Mouse (Mus musculus): ENCODE results near the gene Ogfrl1. TPM values are rescaled to one million over a fixed set of nuclear protein-coding genes. Genes with fewer than 3 reads are reported as not detected.
A peak's percentile ranks its signal among the peaks of the same experiment; 100 is the strongest.
"Not testable (repeated sequence)": the region's sequence is repeated elsewhere in the genome, so short reads cannot be mapped to it uniquely, and the experiment has no call there.

Gene Ogfrl1
- total RNA-seq (2021) (1 to 10 TPM; 7.8 to 9.5 TPM), polyA plus RNA-seq (2012; rRNA removed) (5.1 and 5.8 TPM in 2 replicates)
- long read RNA-seq, full-length matches to known transcripts = 9 of 14 reads
- long read RNA-seq, partial matches to known transcripts = 0 of 14 reads
- long read RNA-seq, other reads (novel, unspliced or antisense) = 5 of 14 reads

DNA sequence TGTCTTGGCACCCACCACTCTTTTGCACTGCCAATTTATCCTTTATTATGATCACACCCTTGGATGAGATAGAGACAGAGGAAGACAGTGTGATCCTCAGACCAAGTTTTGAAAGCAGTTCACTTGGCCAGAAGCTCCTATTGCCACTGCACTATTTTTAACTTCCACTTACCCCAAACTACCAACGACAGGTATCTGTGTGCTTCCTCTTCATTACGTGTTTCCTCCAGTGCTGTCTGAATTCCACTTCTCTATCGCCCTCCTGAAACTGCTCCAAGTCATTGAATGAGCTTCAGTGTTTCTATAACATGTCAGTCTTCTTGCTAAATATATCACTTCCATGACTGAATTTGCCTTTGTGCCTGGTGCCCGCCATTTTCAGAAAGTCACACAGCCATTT lies at the start of gene Ogfrl1:
Gene Ogfrl1, minus strand, starts transcription at position 150 of the 400 bp plus-strand sequence.
- no peak for DNase-seq

- no peak for DNase-seq
Measured at GRCm38 (mm10) chr1:23445736-23446424, 48.3 kb upstream of the Ogfrl1 start.

GRCm38 (mm10) chr1:23433612-23434011 lies 36.0 kb upstream of the Ogfrl1 start:
- DNase-seq = no peak

DNA sequence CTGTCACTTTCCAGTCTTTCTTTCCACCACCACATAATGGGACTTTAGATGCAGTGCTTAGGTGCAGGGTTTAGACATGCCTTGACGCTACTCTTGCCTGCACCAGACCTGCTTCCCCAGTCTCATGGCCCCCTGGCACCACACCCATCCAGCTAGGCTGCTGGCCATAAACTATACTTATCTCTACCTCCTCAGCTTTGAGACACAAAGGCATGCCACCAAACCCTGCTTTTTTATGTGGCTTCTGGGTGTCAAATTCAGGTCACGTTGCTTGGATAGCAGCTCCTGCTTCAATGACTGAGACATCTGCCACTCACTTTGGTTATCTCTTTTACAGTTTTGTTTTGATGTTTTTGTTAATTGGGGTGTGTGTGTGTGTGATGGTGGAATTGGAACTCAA lies 28.9 kb upstream of the Ogfrl1 start:
- no peak for DNase-seq

DNA sequence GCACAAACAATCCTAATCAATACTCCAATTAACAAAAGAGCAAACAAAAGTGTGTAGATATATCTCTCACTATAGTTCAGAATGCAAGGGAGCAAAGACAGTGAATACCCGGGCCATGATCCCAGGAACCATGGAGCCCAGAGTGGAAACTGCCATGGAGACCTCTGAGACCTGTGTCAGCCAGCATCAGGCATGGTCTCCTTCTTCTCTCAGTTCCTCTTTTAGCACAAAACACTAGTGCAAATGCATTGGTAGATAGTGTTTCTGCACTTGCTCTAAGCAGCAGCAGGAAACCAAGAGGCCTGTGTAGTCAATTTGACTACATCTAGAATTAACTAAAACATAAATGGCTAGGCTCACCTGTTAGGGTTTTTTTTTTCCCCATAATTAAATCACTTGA lies 21.4 kb upstream of the Ogfrl1 start:
- no peak for DNase-seq

GRCm38 (mm10) chr1:23418059-23418458 lies 20.5 kb upstream of the Ogfrl1 start:
- no peak for DNase-seq

GRCm38 (mm10) chr1:23417562-23417961 lies 20.0 kb upstream of the Ogfrl1 start:
- DNase-seq = no peak

DNA sequence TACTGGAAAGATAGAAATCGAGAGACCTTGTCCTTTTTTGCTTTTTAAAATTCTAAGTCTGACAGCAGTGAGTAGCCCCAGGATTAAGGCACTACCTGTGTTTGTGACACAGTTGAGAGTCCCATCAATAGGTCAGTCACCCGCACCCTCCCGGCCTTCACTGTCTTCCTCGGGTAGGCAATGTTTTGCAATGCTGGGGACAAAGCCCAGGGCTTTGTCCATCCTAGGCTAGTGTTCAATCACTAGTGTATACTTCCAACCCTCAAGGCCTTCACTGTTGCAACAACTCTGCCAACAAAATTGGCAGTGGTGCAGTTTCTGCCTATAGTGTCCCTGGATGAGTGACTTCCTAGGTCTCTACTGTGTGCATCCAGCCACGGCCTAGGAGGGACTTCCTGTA lies 14.0 kb upstream of the Ogfrl1 start:
- DNase-seq = no peak

DNA sequence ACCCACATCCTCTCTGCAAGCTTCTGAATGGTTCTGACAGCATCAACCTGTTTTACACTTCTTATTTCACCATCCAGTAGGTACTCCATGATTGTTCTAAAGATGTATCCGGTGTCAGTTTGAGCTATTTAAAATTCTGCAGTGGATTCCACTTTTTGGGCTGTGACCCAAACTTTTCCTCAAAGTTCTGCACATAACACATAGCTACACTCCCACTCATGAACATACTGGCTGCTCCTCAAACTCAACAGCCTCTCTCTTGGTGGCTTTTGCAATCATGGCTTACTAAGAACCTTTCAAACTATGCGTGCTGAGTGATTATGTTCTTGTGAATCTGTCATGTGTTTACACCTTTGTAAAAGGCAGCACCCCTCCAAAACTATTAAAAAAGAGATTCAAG lies 12.4 kb upstream of the Ogfrl1 start:
- DNase-seq = no peak

GRCm38 (mm10) chr1:23402401-23402800 lies 4.8 kb upstream of the Ogfrl1 start:
- DNase-seq = no peak

DNA sequence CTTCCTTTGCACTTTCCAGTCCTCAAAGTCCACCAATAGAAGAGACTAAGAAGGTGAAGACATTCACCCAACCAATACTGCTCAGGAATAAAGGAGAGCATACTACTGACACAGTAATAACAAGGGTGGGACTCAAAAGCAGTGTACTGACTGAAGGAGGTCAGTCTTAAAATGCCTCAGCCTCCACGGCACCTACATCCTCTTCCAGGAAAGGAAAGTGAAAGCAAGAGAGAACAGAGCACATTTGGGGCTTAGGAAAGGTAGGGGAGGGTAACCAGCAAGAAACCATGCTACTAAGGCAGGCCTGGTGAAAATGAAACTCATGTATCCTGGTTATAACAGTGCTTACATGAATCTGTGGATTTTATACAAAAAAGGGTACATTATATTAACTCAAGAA lies 2.0 kb upstream of the Ogfrl1 start:
- DNase-seq = no peak

DNA sequence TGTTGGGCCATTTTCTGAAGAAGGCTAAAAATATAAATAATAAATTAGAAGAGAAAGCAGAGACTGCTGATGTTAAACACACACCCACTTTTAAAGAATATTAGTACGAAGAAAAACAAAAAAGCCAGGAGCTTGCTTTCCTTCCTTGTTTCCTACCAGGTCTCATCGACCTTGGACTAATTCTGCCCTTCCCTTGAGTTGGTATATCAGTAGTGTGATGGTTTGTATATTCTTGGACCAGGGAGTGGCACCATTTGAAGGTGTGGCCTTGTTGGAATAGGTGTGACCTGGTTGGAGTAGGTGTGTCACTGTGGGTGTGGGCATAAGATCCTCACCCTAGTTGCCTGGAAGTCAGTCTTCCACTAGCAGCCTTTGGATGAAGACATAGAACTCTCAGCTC lies 3.2 kb downstream of the Ogfrl1 start:
- DNase-seq = not testable (repeated sequence)

GRCm38 (mm10) chr1:23391744-23392143 lies 5.8 kb downstream of the Ogfrl1 start:
- DNase-seq = no peak

DNA sequence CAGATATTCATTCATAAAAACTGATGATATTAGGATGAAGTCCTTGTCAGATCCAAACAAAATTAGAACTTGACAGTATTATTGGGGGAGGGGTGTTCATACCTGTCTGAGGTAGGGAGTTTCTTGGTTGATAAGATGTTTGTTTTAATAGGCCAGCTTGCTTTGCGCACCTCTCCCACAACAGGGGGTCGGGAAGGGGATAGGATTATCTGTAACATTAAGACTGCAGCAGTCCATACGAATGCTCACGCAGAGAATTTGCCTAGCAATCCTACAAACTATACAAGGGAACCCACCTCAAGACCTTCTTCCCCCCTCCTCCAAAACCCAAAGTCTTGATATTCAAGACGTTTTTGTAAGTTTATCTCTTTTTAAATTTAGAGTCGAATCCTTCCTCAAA lies 13.2 kb downstream of the Ogfrl1 start:
- DNase-seq = no peak

- peak; percentile 100 for DNase-seq
Measured at GRCm38 (mm10) chr1:23382806-23383653, 14.5 kb downstream of the Ogfrl1 start.

DNA sequence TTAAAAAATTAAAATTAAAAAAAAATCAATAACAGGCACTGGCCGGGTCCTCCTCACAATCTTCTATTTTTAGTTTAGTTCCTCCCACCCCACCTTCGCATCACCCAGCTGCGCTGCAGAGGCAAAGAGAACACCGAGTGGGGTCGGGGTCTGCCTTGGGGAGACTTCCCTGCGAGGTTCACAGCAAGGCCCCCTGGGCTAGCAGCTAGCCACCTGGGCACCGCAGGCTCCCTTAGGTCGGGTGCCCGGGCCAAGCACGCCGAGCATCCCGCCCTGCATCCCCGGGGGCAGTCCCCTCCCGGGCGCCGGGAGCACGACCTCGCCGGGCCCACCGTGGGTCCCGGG lies 15.1 kb downstream of the Ogfrl1 start:
- DNase-seq = no peak

- no peak for DNase-seq
Measured at GRCm38 (mm10) chr1:23382037-23382436, 15.5 kb downstream of the Ogfrl1 start.

DNA sequence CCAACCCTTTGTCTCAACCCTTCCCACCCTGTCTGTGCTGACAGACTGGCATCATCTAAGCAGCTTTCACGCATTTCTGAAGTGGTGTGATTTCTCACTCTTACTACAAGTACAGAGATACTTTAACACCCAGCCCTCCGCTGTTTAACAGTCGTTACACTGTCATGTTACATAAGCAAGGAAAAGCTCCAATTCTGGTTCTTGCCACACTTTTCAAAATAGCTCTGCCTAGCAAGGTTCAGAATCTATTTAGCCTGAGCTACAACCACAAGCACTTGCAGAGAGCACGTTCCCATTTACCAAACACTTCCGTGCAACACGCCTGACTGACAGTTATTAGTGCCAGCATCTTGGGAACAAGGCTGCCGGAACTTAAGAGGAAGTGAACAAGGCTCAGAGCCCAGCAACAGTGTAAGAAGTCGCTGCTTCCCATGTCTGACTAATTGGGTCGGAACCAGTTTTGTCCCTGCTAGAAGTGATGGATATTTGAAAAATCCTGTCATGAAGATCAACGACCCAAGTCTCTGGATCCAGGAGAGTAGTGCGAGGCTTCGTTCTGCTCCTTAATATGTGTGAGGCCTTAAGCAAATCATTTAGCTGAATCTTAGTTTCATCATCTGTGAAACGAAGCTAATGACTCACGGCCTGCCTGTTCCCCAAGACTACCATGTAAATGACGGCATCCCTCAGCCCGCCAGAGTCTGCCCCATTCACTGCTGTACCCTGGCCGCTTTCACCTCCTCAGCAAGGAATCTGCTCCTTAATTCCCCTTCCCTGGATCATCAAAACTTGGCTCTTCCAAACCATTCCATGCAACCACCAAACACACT lies 17.4 kb downstream of the Ogfrl1 start:
- no peak for DNase-seq

DNA sequence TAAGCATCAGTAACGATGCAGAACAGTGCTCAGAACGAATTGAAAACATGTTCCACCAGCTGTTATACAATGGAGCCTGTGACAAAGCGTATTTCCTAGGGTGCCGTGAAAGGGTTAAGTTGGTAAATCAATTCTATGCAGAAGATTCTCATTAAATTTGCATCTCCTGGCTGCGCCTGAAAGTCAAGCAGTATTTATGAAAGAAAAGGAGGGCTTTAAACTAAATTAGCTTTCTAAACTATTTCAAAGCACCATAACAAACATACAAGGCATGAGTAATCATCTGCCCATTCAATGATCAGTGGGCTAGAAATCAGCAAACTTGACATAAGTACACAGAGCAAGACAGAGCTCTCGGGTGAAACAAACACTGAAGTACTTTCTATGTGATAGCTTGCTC lies 18.3 kb downstream of the Ogfrl1 start:
- DNase-seq = no peak

- DNase-seq = peak; percentile 10
Measured at GRCm38 (mm10) chr1:23377572-23377971, 20.0 kb downstream of the Ogfrl1 start.

DNA sequence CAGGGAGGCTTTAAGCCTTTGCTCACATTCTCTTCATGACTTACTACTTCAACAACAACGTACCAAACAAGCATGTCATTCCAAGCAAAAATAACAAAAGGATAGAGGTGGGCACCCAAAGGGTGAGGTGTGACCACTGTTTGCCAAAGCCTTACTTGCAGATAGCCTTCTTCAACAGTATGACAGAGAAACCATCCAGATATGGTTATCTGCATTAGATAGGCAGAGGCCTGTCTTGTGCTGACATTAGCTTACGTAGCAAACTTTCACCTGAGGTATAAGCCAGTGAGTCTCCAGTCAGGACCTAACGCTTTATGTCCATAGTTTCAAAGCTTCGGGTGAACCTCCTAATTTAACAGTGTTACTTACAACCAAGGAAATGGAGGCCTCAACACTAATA lies 23.4 kb downstream of the Ogfrl1 start:
- no peak for DNase-seq

- no peak for DNase-seq
Measured at GRCm38 (mm10) chr1:23365614-23366013, 32.0 kb downstream of the Ogfrl1 start.
